Mouse (Mus musculus): Measurements from ENCODE around the gene Pcgf2.

- TF ChIP-seq CTCF (IDR thresholded peaks at IDR 0.05; ENCODE audit: borderline replicate concordance, extremely low read depth, insufficient read depth, insufficient read length): no peak
- peak; percentile 29; the same call in 1 of the 2 replicates for TF ChIP-seq POLR2A (IDR thresholded peaks at IDR 0.05; ENCODE audit: borderline replicate concordance, extremely low read depth, insufficient read depth, insufficient read length, poor library complexity, severe bottlenecking)
Measured at GRCm38 (mm10) chr11:97744063-97744717, 43.9 kb upstream of the Pcgf2 start, which contains the start of gene Pip4k2b.
